Mouse (Mus musculus): ENCODE data around the gene Cops3.

DNA sequence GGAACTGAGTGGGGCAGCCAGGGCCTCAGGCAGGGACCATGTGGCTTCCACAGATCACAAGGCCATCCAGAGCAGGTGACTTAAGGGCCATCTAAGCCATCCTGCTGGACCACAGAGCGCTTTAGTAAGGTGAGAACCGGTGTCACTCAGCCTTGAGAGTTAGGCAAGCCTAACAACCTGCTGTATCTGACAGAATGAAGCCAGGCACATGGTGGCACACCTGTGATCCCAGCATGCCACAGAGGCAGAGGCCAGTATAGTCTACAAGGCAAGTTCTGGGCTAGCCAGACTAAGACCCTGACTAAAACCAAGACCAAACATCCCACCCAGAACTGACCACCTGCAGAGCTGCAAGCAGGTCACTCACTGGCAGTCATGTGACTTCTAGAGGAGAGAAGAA, 34.0 kb downstream of the Cops3 start:
- TF ChIP-seq CTCF (IDR thresholded peaks at IDR 0.05; ENCODE audit: low read depth, low read length) (no peak), POLR2A (IDR thresholded peaks at IDR 0.05; ENCODE audit: extremely low read depth, insufficient read depth, low read length) (no peak)
